Mouse (Mus musculus) layer of hippocampus, postnatal 36 days (tissue): Measurements from ENCODE around the gene Os9. TPM values are rescaled to one million over a fixed set of nuclear protein-coding genes. Genes with fewer than 3 reads are reported as not detected.
A peak's percentile ranks its signal among the peaks of the same experiment; 100 is the strongest.
"Not testable (repeated sequence)": the region's sequence is repeated elsewhere in the genome, so short reads cannot be mapped to it uniquely, and the experiment has no call there.

Source experiments
- DNase-seq, 2 experiments: peaks; one replicate each; pipeline ENCODE4 v3.0.0; 2022
- total RNA-seq, 2 experiments: library from RNA; stranded (reverse); gene quantifications; 2 replicates each; pipeline ENCODE4 v1.2.3; 2021

Gene Os9
- total RNA-seq, 2 experiments from 2014 or later, result 97.5 to 99.3 TPM

DNA sequence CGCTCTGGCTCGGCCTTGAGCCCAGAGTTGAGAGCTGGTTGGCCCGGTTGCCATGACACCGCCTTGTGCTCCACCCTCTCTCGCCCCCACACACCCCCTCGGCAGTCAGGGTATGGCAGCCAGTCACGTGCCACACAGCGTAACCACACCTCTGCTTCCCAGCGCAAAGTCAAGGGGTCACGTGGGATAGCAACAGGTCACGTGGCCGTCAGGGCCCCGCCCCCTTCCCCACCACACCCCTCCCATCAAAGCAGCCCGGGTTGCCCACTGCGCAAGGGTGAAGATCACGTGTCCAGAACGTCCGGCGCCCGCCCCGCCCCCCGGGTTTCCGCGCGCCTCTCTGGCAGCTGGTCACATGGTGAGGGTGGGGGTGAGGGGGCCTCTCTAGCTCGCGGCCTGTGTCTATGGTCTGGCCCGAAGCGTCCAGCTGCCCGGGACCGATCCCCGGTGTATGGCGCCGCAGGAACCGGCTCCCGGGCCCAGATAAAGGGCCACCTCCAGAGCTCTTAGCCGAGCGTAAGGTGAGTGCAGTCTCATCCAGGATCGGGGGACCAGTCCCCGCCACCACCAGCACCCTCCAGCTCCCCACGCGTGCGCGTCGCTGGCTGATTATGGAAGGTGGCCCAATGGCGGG lies 57.6 kb downstream of the Os9 start, which contains the start of gene Cdk4:
Gene Cdk4 (plus strand): TSS at position 296 of the 634 bp plus-strand sequence.
- DNase-seq, result peak; percentile 99

DNA sequence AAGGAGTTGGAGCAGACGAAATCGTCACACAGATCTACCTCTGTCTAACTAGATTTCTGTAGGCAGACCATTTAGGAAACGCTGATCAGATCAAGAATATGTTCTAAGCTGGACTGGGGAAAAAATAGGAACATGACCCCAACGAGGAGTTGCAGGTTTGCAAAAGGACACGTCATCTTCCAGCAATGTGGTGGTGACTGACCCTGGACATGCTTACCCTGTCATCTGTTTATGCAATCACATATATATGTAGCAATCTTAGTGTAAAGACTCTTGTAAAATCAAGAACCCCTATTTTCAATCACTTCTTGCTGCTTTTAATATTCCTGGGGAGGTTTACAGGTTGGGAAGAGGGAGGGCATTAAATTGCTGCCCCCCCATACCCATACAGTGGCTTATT lies 58.4 kb downstream of the Os9 start:
- DNase-seq, result no peak

DNA sequence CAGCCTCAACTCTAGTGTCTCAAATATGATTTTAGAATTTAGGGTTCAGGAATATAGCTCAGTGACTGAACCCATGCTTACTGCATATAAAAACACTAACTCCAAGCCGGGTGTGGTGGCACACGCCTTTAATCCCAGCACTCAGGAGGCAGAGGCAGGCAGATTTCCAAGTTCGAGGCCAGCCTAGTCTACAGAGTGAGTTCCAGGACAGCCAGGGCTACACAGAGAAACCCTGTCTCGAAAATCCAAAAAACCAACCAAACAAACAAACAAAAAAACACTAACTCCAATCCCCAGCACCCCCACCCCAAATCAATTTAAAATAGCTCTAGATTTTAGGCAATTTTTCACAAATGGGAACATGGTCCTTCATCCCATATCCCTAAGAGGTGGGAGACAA lies 58.8 kb downstream of the Os9 start:
- DNase-seq, result not testable (repeated sequence)

DNA sequence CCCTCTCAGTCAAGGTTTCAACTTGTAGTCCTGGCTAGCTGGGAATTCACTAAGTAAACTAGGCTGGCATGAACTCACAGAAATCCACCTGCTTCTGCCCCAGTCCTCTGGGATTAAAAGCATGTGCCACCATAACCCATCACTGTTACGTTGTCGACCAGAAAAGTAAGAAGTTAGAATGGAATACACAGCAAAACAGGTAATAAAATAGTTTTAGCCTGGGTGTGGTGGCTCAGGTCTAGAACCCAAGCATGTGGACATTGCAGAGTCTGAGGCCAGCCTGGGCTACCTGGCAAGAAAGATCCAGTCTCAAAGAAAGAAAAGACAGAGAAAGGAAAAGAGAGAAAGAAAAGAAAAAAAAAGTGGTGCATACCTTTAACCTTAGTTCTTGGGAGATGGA lies 59.4 kb downstream of the Os9 start:
- DNase-seq, result no peak

DNA sequence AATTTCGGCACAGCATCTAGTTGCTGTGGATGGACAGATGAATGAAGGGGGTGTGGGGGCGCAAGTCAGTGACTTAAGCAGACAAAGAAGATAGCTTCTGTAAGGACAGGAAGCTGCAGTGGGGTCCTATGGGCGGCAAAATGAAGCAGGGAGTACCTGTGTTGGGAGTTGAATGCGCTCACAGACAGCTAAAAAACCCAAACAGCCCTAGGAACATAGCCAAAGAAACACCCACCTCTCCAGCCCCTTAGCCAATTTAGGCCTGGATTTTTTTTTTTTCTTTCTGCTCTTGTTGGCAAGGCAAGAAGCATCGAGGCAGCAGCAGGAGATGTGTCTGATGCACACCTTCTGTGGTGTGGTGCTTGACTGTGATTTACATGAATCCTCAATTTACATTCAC lies 59.8 kb downstream of the Os9 start:
- no peak for DNase-seq

DNA sequence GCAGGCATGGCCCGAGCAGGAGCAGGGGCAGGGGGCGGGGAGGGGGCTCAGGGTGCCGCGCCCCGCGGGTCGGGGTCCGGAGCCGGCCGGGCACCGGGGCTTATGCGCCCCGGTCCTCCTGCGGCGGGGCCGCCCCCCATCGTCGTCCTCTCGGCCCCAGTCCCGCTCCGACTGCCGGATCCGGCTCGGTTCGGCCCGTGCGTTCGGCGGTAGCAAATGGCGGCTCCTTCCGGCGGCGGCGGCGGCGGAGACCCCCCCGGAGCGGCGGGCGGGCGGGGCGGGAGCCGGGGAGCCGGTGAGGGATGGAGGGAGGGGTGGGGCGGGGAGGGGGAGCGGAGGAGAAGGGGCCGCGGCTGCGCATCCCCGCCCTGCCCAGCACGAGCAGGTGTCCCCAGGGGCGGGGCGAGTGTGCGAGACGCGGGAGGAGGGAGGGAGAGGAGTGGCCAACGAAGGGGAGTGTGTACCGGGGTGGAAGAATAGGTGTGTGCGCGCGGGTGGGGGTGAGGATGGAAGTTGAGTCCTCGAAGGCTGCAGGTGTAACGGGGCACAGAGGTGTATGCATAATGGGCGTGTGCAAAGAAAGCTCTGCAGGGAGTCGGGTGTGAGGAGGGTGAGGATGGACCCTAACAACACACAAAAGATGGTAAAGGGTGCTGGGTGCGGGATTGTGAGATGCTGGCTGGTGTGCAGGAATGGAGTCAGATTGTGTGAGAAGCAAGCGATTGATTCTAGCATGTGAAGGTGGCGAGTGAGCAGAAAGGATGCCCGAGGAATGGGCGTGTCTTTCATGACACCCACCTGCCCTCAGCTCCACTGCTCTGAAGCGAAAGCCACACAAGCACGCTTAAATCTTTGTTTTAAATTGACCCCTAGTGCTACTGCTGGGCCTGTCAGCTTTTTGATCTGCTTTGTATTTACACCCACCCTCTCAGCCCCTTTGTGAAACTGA lies 60.7 kb downstream of the Os9 start, which contains the start of gene March9:
Gene March9 (minus strand): TSS at position 217 of the 949 bp plus-strand sequence.
- peak; percentile 73 to 78 for DNase-seq

DNA sequence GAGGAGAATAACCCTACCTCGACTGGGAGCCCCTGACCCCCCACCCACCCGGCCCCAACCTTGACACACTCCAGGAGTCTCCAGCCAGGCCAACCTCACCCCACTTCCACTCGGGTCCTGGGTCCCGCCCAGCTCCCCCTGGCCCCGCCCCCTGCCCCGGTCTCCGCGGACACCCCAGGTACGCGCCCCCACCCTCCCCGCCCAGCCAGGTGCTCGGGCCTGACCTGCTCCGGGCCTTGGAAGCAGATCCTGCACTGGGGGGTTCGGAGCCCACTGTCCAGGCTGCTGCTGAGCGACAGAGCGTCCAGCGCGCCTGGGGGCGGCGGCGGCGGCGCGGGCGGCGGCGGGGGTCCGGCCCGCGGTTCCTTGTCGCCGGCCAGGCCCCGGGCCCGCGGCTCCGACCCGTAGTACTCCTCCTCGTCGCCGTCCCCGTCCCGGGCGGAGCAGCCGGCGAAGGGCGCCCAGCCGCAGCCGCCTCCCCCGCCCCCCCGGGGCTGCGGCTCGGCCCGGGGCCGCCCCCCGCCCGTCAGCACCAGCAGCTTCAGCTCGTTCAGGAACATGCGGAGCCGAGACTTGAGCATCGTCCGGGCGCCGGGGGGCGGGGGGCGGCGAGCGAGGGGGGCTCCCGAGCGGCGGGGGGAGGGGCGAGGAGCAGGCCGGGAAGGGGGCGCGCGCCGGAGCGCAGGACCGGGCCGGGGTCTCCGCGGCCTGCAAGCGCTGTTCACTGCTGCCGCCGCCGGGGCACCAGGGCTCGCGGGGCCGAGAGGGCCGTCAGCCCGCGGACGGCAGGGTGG lies 61.6 kb downstream of the Os9 start:
- no peak for DNase-seq

DNA sequence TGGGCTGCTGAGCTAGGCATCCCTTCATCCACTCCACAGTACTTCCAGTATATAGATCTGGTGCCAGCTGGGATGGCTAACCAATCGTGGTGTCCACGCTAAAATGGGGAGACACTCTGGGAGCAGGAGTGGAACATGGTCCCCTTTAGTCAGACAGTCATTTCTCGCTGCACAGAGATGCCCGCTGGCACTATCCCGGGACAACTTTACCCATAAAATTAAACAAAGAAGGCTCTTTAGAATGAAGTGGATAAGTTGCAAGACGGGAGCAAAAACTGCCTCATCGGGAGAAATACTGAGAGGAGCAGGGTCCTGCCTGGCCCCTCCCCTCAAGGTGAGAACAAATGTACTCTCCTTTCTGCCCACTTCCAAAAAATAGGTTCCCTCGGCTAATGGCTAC lies 62.2 kb downstream of the Os9 start:
- no peak for DNase-seq

DNA sequence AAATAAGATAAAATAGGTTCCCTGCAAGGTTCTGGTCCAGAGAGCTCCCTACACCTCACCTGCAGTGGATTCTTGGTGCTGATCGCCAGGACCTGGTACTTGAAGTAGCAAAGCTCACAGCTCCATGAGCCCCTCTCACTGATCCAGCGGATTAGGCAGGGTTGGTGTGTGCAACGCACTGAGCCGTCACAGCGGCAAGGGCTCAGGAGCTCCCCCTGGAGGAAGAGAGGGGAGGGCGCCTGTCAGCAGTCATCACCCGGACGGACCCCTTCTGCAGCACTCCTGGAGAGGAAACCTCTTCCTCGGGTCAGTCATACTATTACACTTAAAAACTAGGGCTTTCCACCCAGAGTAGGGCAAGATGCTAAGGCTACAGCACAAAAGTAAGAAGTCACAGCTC lies 62.8 kb downstream of the Os9 start:
- peak; percentile 74 to 80 for DNase-seq

DNA sequence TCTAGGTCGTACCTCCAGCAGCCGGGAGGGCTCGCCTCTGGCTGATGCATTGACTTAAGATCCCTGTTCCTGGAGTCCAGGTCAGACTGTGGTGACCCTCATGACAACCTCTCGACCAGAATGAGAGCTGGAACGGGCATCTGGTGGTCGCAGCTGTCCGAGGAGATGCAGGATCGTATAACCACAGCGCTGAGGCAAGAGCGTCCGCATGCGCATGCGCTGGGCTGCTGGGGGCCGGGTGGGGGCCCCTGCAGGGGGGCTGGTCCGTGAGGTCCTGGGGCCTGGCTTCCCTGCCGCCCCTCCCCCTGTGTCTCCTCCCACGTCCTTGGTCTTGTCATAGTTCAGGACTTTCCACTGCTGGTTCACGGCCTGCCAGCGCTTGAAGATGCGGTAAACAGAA lies 64.4 kb downstream of the Os9 start:
- no peak for DNase-seq

DNA sequence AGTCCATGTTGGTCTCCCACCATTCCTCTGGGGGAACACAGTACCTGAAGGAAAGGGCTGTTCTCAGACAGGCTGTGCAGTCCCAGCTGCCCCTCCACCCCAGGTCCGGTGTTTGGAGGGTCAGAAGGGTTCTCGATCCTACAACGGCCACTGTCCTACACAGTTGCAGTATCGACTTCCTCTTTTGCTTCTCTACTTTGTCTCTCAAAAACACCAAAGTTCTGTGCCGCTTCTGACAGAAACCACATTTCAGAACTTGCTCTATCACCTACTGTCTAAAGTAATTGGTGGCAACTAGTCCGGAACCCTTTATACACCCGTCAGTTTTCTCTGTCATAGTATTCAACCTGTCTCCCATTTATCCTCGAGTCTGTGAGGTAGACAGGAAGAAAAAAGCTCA lies 65.5 kb downstream of the Os9 start:
- DNase-seq, result no peak

DNA sequence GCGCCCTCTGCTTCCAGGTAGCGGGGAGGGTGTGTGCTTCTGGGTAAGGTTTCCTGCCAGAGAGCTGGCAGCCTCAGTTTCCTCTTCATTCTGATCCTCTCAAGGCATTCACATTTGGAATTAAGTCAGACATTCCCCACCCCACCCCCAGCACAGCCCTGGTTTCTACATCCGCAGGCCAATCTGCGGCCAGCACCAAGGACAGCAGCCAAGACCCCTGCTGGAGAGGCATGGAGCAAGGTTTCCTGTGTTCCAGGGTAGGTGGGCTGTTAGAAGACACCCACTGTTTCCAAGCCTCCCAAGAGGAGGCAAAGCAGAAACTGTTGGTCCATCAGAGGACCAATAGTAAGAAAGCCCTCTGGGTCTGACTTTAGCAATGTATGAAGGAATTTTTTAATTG lies 66.3 kb downstream of the Os9 start:
- DNase-seq, result no peak

DNA sequence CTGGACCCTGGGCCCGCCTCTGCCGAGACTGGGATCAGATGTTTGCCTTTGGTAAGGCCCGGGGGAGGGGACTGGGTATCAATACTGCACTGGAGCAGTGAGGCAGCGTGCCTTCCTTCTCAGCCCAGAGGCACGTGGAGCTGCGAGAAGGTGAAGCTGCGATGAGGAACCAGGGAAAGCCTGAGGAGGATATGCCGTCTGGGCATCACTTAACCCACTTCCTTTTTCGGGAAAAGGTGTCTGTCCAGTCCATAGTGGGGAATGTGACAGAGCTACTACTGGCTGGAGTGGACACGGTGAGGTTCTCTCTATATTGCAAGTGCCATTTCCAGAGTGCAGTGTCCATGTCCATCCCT lies 70.8 kb downstream of the Os9 start:
- DNase-seq, result no peak

DNA sequence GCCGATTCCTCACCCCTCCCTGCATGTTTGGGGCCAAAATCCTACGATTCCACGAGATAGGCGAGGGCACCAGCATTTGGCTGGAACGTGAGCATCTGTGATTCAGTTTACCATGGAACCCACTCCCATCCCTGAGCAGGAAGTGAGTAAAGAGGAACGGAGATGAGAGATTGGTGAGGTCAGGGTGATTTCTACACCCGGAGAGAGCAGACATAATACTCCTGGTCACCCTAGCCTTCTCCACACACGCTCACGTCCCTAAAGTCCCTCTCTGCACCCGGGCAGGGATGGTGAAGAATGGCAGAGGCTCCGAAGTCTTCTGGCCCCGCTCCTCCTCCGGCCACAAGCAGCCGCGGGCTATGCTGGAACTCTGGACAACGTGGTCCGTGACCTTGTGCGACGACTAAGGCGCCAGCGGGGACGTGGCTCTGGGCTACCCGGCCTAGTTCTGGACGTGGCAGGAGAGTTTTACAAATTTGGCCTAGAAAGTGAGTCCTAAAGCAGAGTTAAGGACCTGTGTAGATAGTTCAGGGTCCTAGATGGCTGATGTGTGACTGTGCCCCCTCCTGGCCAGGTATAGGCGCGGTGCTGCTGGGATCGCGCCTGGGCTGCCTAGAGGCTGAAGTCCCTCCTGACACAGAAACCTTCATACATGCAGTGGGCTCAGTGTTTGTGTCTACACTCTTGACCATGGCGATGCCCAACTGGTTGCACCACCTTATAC lies 71.4 kb downstream of the Os9 start:
- DNase-seq, result no peak

DNA sequence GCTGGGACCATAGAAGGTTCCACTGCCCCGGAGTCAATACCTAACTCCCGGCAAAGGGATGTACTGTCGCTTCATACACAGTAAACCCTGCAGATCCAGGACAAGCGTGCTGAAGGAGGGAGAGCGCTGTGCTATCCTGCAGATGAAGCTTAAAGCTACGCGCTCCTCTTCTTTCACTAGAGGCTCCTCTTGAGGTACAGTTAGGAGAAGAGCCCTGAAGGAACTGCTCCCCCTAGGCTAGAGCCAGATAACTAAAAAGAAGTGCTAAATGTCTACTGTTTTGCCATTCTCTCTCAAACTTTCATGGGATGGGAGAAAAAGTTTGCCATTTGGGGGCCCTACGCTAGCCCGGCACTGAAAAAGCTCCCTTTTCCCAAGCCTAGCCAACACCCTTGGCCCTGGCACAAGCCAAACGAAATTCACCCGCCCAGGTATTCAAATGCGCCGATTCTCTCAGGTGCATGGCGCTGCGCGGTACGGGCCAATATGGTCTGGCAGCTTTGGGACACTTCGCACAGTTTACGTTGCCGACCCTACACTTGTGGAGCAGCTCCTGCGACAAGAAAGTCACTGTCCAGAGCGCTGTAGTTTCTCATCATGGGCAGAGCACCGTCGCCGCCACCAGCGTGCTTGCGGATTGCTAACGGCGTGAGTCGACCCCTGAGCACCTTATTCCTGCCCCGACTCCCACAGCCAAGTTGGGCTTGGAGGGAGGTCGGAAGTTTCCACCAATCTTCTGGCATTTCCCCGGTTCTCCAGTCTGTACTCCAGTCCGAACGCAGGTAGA lies 72.1 kb downstream of the Os9 start:
- DNase-seq, result no peak

DNA sequence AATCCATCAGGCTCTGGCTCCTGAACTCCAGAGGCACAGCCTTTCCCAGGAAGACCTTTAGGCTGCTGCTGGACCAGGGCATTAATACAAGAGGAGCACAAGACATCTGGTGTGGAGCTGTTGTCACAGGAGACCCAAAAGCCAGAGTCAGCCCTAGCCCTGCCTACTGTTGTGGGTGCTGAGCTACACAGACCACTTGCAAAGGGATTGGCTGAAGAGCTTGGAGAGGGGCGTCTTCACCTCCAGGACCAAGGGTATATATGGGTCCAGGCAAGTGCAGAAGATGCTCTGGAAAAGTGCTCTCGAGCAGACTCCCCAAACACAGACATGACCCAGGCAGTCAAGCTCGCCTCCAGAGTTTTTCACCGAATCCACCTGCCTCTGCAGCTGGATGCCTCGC lies 73.0 kb downstream of the Os9 start, which contains the start of gene Cyp27b1:
Gene Cyp27b1 (plus strand): TSS at position 297 of the 400 bp plus-strand sequence.
- no peak for DNase-seq

Other genes with a start within 250 kb of the Os9 start
- gene Atp23, start 219.8 kb downstream of the Os9 start, total RNA-seq, result 1 to 10 TPM; 9.2 to 9.5 TPM
- 100 to 1,000 TPM; 103 to 114 TPM for gene Ctdsp2, start 142.4 kb downstream of the Os9 start, total RNA-seq
- gene Avil, start 120.4 kb downstream of the Os9 start, total RNA-seq, result under 1 TPM; 0.35 to 0.40 TPM
- gene Tsfm, start 90.3 kb downstream of the Os9 start, total RNA-seq, result 10 to 100 TPM; 25.8 to 28.0 TPM
- 10 to 100 TPM; 12.0 to 12.6 TPM for gene Mettl1, start 79.7 kb downstream of the Os9 start, total RNA-seq
- gene Eef1akmt3, start 79.6 kb downstream of the Os9 start, total RNA-seq, result under 1 TPM; 0.27 to 0.30 TPM
- 1 to 10 TPM; 1.6 to 1.7 TPM for gene Cyp27b1, start 72.9 kb downstream of the Os9 start, total RNA-seq
- 10 to 100 TPM; 21.3 to 21.6 TPM for gene March9, start 60.9 kb downstream of the Os9 start, total RNA-seq
- gene Cdk4, start 57.6 kb downstream of the Os9 start, total RNA-seq, result 10 to 100 TPM; 93.5 to 97.5 TPM
- gene Tspan31, start 50.9 kb downstream of the Os9 start, total RNA-seq, result 10 to 100 TPM; 57.4 to 61.5 TPM
- 100 to 1,000 TPM; 778 to 800 TPM for gene Agap2, start 45.8 kb downstream of the Os9 start, total RNA-seq
- gene B4galnt1, start 44.1 kb upstream of the Os9 start, total RNA-seq, result 100 to 1,000 TPM; 115 to 123 TPM
- gene Slc26a10, start 59.5 kb upstream of the Os9 start, total RNA-seq, result 10 to 100 TPM; 15.6 to 27.2 TPM
- 100 to 1,000 TPM; 359 to 363 TPM for gene Arhgef25, start 69.0 kb upstream of the Os9 start, total RNA-seq
- gene Dtx3, start 74.6 kb upstream of the Os9 start, total RNA-seq, result 100 to 1,000 TPM; 238 TPM
- gene Pip4k2c, start 90.5 kb upstream of the Os9 start, total RNA-seq, result 10 to 100 TPM; 91.1 to 95.7 TPM
- gene Kif5a, start 142.2 kb upstream of the Os9 start, total RNA-seq, result 100 to 1,000 TPM; 715 to 742 TPM
- 100 to 1,000 TPM; 254 to 258 TPM for gene Dctn2, start 145.2 kb upstream of the Os9 start, total RNA-seq
- 10 to 100 TPM; 36.5 to 52.5 TPM for gene Mbd6, start 167.9 kb upstream of the Os9 start, total RNA-seq
- 10 to 100 TPM; 56.1 to 56.4 TPM for gene Mars, start 190.7 kb upstream of the Os9 start, total RNA-seq
- 1 to 10 TPM in 1 of 2 experiments, under 1 TPM in 1; 0.86 to 1.0 TPM for gene Arhgap9, start 200.8 kb upstream of the Os9 start, total RNA-seq
- gene Gli1, start 220.8 kb upstream of the Os9 start, total RNA-seq, result 1 to 10 TPM; 2.4 to 3.2 TPM
- not detected for gene Inhbe, start 233.3 kb upstream of the Os9 start, total RNA-seq
- not detected for gene Inhbc, start 249.3 kb upstream of the Os9 start, total RNA-seq